Mouse (Mus musculus) embryonic facial prominence, embryonic 14.5 days (tissue): ENCODE measurements around the gene Sdk1. TPM values are rescaled to one million over a fixed set of nuclear protein-coding genes. Genes with fewer than 3 reads are reported as not detected.

Experiments
- ATAC-seq: fragments of 200-750 bp; cut with Nextera tagmentation; 2 replicates; pipeline ENCODE4 v1.8.0; 2017; ENCODE audit warnings: low read depth, moderate number of reproducible peaks, moderate TSS enrichment
- DNase-seq: peaks from one replicate; pipeline ENCODE4 v3.0.0-alpha.2; 2015; ENCODE audit warnings: low spot score
- H3K27ac ChIP-seq: fragments of 300-500 bp; sonication (generic); replicated peaks from 2 replicates; pipeline ENCODE4 v1.5.1; 2014; ENCODE audit warnings: low read depth, mild to moderate bottlenecking, low read length, moderate library complexity
- H3K27me3 ChIP-seq: fragments of 300-500 bp; sonication (generic); replicated peaks from 2 replicates; pipeline ENCODE4 v1.6.1; 2014; ENCODE audit warnings: low read length; ENCODE audit not compliant: control insufficient read depth, insufficient read depth
- H3K36me3 ChIP-seq: fragments of 300-500 bp; sonication (generic); 2 replicates; pipeline ENCODE4 v1.6.1; 2014; ENCODE audit warnings: low read length, mixed read lengths; ENCODE audit not compliant: control insufficient read depth, insufficient read depth
- H3K4me1 ChIP-seq: fragments of 300-500 bp; sonication (generic); 2 replicates; pipeline ENCODE4 v1.6.1; 2014; ENCODE audit warnings: antibody characterized with exemption, low read length; ENCODE audit not compliant: control insufficient read depth, insufficient read depth
- H3K4me2 ChIP-seq: fragments of 300-500 bp; sonication (generic); 2 replicates; pipeline ENCODE4 v1.6.1; 2014; ENCODE audit warnings: low read depth, mild to moderate bottlenecking, low read length, moderate library complexity, mixed read lengths
- H3K4me3 ChIP-seq: fragments of 300-500 bp; sonication (generic); 2 replicates; pipeline ENCODE4 v1.5.1; 2014; ENCODE audit warnings: low read depth, mild to moderate bottlenecking, low read length
- H3K9ac ChIP-seq: fragments of 300-500 bp; sonication (generic); 2 replicates; pipeline ENCODE4 v1.6.1; 2014; ENCODE audit warnings: low read depth, mild to moderate bottlenecking, low read length, moderate library complexity, mixed read lengths
- H3K9me3 ChIP-seq: fragments of 300-500 bp; sonication (generic); 2 replicates; pipeline ENCODE4 v1.6.1; 2016; ENCODE audit warnings: low read length; ENCODE audit not compliant: control insufficient read depth
- WGBS: fragments of 180-500 bp; shearing (Covaris S2); extraction: QIAGEN DNeasy Blood & Tissue Kit; methylation state at CpG from one replicate; pipeline ENCODE4 v1.1.7; 2014; 5-methylcytosine and 5-hydroxymethylcytosine counted together
- polyA plus RNA-seq: library from polyadenylated mRNA; unstranded; fragments of >200 nt; fragmentation: Nextera tagmentation; extraction: Ambion mirVana; gene quantifications from 2 replicates; pipeline ENCODE4 v1.2.1, GENCODE M21; 2014

Gene Sdk1
- polyA plus RNA-seq, 1 experiment from 2014 or later: 2.7 TPM

DNA sequence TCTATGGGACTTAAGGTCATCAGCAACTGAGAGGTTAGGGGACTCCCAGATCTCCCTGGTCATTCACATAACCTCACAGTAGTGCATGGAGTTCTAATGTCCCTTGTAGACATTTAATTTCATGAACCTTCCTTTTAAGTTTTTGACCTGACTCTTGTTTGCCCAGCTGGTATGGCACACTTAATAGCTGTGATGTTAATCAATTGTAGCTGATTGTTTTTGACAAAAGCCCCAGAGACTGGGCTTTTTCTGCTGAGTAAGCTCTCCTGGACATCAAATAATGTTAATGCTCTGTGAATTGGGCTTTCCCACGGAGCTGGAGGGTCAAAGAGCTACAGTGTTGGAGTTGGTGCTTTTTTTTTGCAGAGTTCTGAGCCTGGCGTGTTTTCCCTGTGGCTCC lies 121.4 kb downstream of the Sdk1 start:
- no peaks in the 10 kb centered on the region for H3K27me3 ChIP-seq
- H3K27ac ChIP-seq: no peak overlapping the region
- no peak overlapping the region for H3K4me2 ChIP-seq
- H3K36me3 ChIP-seq: no peaks in the 10 kb centered on the region
- H3K4me3 ChIP-seq: no peak overlapping the region
- DNase-seq (no peak), ATAC-seq (no peak)
- no peaks in the 10 kb centered on the region for H3K4me1 ChIP-seq
- H3K9me3 ChIP-seq: no peaks in the 10 kb centered on the region
- WGBS: 19% methylated on average over 2 of the region's 2 CpGs
- H3K9ac ChIP-seq: no peak overlapping the region

DNA sequence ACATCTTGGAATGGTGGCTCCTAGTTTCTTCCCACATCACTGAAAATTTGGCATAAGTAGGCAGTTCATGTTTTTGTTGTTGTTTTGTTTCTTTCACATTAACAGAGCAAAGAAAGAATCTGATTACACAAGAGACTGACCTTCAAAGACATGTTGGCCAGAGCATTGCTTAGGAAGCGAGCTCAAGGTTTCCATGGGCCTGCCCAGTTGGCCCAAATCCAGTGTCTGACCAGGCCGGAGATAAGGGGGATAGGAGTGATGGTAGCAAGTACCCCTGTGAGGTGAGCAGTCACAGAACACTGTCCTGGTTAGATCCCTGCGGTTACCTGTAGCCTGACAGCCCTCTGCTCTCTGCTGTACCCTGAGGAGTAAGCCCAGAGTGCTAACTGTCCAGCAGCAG lies 122.7 kb downstream of the Sdk1 start:
- no peak overlapping the region for H3K4me2 ChIP-seq
- WGBS: 84% methylated on average over 3 of the region's 3 CpGs
- ATAC-seq (no peak), DNase-seq (no peak)
- H3K27me3 ChIP-seq: no peaks in the 10 kb centered on the region
- H3K36me3 ChIP-seq: no peaks in the 10 kb centered on the region
- 0 out of 2 replicates have a peak, but pooled peaks cover 7% of the 10 kb centered on the region for H3K4me1 ChIP-seq
- no peaks in the 10 kb centered on the region for H3K9me3 ChIP-seq
- H3K9ac ChIP-seq: no peak overlapping the region
- no peak overlapping the region for H3K27ac ChIP-seq
- no peak overlapping the region for H3K4me3 ChIP-seq

DNA sequence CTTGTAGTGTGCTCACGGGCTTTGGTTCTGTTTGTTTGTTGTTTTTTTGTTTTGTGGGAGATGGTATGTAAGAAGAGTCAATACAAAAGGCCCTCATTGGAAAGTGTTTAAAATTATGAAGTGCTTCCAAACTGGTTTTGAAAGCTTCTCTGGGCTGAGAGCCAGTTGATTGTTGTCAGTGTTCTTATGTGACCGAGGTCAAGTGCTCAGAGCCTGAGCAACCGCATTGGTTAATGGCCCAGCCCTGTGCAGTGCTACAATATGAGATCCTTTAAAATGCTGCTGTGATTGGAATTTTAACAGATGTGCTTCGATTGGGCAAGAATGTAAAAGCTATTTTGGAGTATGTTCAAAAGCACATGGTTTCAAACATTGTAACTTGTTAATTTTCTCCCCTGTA lies 127.3 kb downstream of the Sdk1 start:
- Histone ChIP-seq H3K27ac (no peak overlapping the region), H3K36me3 (no peaks in the 10 kb centered on the region), H3K27me3 (no peaks in the 10 kb centered on the region), H3K9ac (no peak overlapping the region), H3K4me3 (no peak overlapping the region), H3K4me1 (0 out of 2 replicates have a peak, but pooled peaks cover 11% of the 10 kb centered on the region), H3K4me2 (no peak overlapping the region), H3K9me3 (no peaks in the 10 kb centered on the region)
- peak; percentile 74 for DNase-seq
- no peak for ATAC-seq
- WGBS: 40% methylated on average over 4 of the region's 4 CpGs

- no peak overlapping the region for H3K4me3 ChIP-seq
- 0 out of 2 replicates have a peak, but pooled peaks have one; percentile 68 for ATAC-seq
- H3K36me3 ChIP-seq: no peaks in the 10 kb centered on the region
- peak; percentile 26 for DNase-seq
- no peaks in the 10 kb centered on the region for H3K27me3 ChIP-seq
- H3K4me1 ChIP-seq: no peaks in the 10 kb centered on the region
- no peak overlapping the region for H3K4me2 ChIP-seq
- 63% methylated on average over 2 of the region's 2 CpGs for WGBS
- no peak overlapping the region for H3K9ac ChIP-seq
- no peak overlapping the region for H3K27ac ChIP-seq
- no peaks in the 10 kb centered on the region for H3K9me3 ChIP-seq
Observed at GRCm38 (mm10) chr5:141374797-141375196, 133.5 kb downstream of the Sdk1 start.

GRCm38 (mm10) chr5:141379836-141380773 lies 138.8 kb downstream of the Sdk1 start:
- DNase-seq: peak; percentile 68
- H3K4me2 ChIP-seq: no peak overlapping the region
- H3K36me3 ChIP-seq: no peaks in the 10 kb centered on the region
- no peak overlapping the region for H3K9ac ChIP-seq
- H3K27me3 ChIP-seq: no peaks in the 10 kb centered on the region
- no peak overlapping the region for H3K4me3 ChIP-seq
- no peak overlapping the region for H3K27ac ChIP-seq
- ATAC-seq: peak; percentile 71
- WGBS: 45% methylated on average over 9 of the region's 9 CpGs
- H3K9me3 ChIP-seq: no peaks in the 10 kb centered on the region
- H3K4me1 ChIP-seq: peaks cover 10% of the 10 kb centered on the region; the same call in 1 of the 2 replicates

- no peak overlapping the region for H3K4me3 ChIP-seq
- no peaks in the 10 kb centered on the region for H3K27me3 ChIP-seq
- no peaks in the 10 kb centered on the region for H3K9me3 ChIP-seq
- H3K4me1 ChIP-seq: peaks cover 10% of the 10 kb centered on the region; the same call in 1 of the 2 replicates
- H3K4me2 ChIP-seq: no peak overlapping the region
- WGBS: 83% methylated on average over 3 of the region's 3 CpGs
- H3K9ac ChIP-seq: no peak overlapping the region
- ATAC-seq (0 out of 2 replicates have a peak, but pooled peaks have one; percentile 4), DNase-seq (no peak)
- no peak overlapping the region; the same call in 1 of the 2 replicates for H3K27ac ChIP-seq
- no peaks in the 10 kb centered on the region for H3K36me3 ChIP-seq
Observed at GRCm38 (mm10) chr5:141380774-141381156, 139.5 kb downstream of the Sdk1 start.

GRCm38 (mm10) chr5:141381581-141381980 lies 140.3 kb downstream of the Sdk1 start:
- Histone ChIP-seq H3K4me3 (no peak overlapping the region), H3K4me1 (peaks cover 10% of the 10 kb centered on the region; the same call in 1 of the 2 replicates), H3K27ac (no peak overlapping the region), H3K9ac (no peak overlapping the region), H3K27me3 (no peaks in the 10 kb centered on the region), H3K9me3 (0 out of 2 replicates have a peak, but pooled peaks cover 2% of the 10 kb centered on the region), H3K4me2 (no peak overlapping the region), H3K36me3 (no peaks in the 10 kb centered on the region)
- ATAC-seq: no peak
- no peak for DNase-seq
- 73% methylated on average over 7 of the region's 7 CpGs for WGBS

GRCm38 (mm10) chr5:141382246-141382835 lies 141.1 kb downstream of the Sdk1 start:
- Histone ChIP-seq H3K4me3 (no peak overlapping the region), H3K4me2 (no peak overlapping the region), H3K4me1 (peaks cover 10% of the 10 kb centered on the region; the same call in 1 of the 2 replicates), H3K36me3 (no peaks in the 10 kb centered on the region), H3K9me3 (0 out of 2 replicates have a peak, but pooled peaks cover 2% of the 10 kb centered on the region), H3K27ac (no peak overlapping the region), H3K9ac (no peak overlapping the region), H3K27me3 (no peaks in the 10 kb centered on the region)
- DNase-seq (no peak), ATAC-seq (no peak)
- WGBS: 79% methylated on average over 5 of the region's 5 CpGs
